Mouse (Mus musculus) kidney, adult 18-20 months (tissue): Measurements from ENCODE around the gene Os9.

Experiments
- DNase-seq: peaks from one replicate; pipeline ENCODE4 v3.0.0; 2021

Gene Os9

GRCm38 (mm10) chr10:127144536-127144935 is 23.6 kb upstream of the Os9 start:
- DNase-seq: no peak

GRCm38 (mm10) chr10:127143228-127143627 is 22.3 kb upstream of the Os9 start:
- no peak for DNase-seq

GRCm38 (mm10) chr10:127141500-127141899 is 20.6 kb upstream of the Os9 start:
- DNase-seq: no peak

- DNase-seq: no peak
Observed at GRCm38 (mm10) chr10:127140971-127141370, 20.0 kb upstream of the Os9 start.

GRCm38 (mm10) chr10:127138328-127139141 is 17.6 kb upstream of the Os9 start:
- DNase-seq: no peak

GRCm38 (mm10) chr10:127137896-127138295 is 17.0 kb upstream of the Os9 start:
- no peak for DNase-seq

- DNase-seq: no peak
Observed at GRCm38 (mm10) chr10:127136510-127136909, 15.6 kb upstream of the Os9 start.

GRCm38 (mm10) chr10:127135118-127135836 is 14.3 kb upstream of the Os9 start:
- DNase-seq: no peak

GRCm38 (mm10) chr10:127134394-127135035 is 13.6 kb upstream of the Os9 start:
- DNase-seq: peak; percentile 38

- no peak for DNase-seq
Observed at GRCm38 (mm10) chr10:127132469-127132868, 11.5 kb upstream of the Os9 start.

- DNase-seq: no peak
Observed at GRCm38 (mm10) chr10:127129431-127129830, 8.5 kb upstream of the Os9 start.

GRCm38 (mm10) chr10:127127711-127128279 is 6.9 kb upstream of the Os9 start:
- DNase-seq: no peak

- no peak for DNase-seq
Observed at GRCm38 (mm10) chr10:127126579-127126978, 5.6 kb upstream of the Os9 start.

- DNase-seq: peak; percentile 45
Observed at GRCm38 (mm10) chr10:127125210-127126001, 4.5 kb upstream of the Os9 start.

GRCm38 (mm10) chr10:127123436-127123805 is 2.5 kb upstream of the Os9 start:
- DNase-seq: peak; percentile 82

GRCm38 (mm10) chr10:127122784-127123435 is 2.0 kb upstream of the Os9 start:
- DNase-seq: peak; percentile 43

- DNase-seq: no peak
Observed at GRCm38 (mm10) chr10:127122018-127122417, 1.1 kb upstream of the Os9 start.

GRCm38 (mm10) chr10:127120301-127121065 is 448 bp downstream of the Os9 start:
- peak; percentile 9 for DNase-seq

- no peak for DNase-seq
Observed at GRCm38 (mm10) chr10:127119229-127119628, 1.7 kb downstream of the Os9 start.

GRCm38 (mm10) chr10:127118470-127118869 is 2.5 kb downstream of the Os9 start:
- DNase-seq: no peak

- no peak for DNase-seq
Observed at GRCm38 (mm10) chr10:127115068-127115467, 5.9 kb downstream of the Os9 start.
